Mouse (Mus musculus) olfactory bulb, adult 2 months (tissue): ENCODE data around the gene Lyrm9. TPM values are rescaled to one million over a fixed set of nuclear protein-coding genes. Genes with fewer than 3 reads are reported as not detected.

Experiments
- H3K27ac ChIP-seq: fragments of 200-500 bp; 2 replicates; pipeline ENCODE4 v1.5.1; 2012; ENCODE audit warnings: low read depth, low read length; ENCODE audit not compliant: insufficient read depth
- H3K4me1 ChIP-seq: fragments of 200-500 bp; 2 replicates; pipeline ENCODE4 v1.6.1; 2012; ENCODE audit warnings: low read length; ENCODE audit not compliant: control insufficient read depth, insufficient read depth
- H3K4me3 ChIP-seq: fragments of 200-500 bp; 2 replicates; pipeline ENCODE4 v1.5.1; 2012; ENCODE audit warnings: mild to moderate bottlenecking, low read depth, low read length, moderate library complexity; ENCODE audit not compliant: insufficient read depth
- CTCF ChIP-seq: fragments of 200-500 bp; IDR thresholded peaks from 2 replicates; pipeline ENCODE4 v1.5.1; 2012; ENCODE audit warnings: low read depth, mild to moderate bottlenecking, low read length, moderate library complexity; ENCODE audit not compliant: insufficient read depth
- POLR2A ChIP-seq: fragments of 200-500 bp; IDR thresholded peaks from 2 replicates; pipeline ENCODE4 v1.6.1; 2012; ENCODE audit warnings: mild to moderate bottlenecking, low read depth, low read length, moderate library complexity; ENCODE audit not compliant: insufficient read depth
- WGBS: fragments of 180-500 bp; shearing (Covaris S2); methylation state at CpG from one replicate; pipeline ENCODE4 v1.1.7; 2018; 5-methylcytosine and 5-hydroxymethylcytosine counted together
- polyA plus RNA-seq: library from polyadenylated mRNA; stranded (reverse); fragments of >200 nt; gene quantifications from 2 replicates; pipeline ENCODE4 v1.2.4, GENCODE M21; 2012; ENCODE audit warnings: low replicate concordance; ENCODE audit not compliant: missing spikeins, insufficient read depth, insufficient read length

Lyrm9 gene
- polyA plus RNA-seq, 1 experiment = not detected

DNA sequence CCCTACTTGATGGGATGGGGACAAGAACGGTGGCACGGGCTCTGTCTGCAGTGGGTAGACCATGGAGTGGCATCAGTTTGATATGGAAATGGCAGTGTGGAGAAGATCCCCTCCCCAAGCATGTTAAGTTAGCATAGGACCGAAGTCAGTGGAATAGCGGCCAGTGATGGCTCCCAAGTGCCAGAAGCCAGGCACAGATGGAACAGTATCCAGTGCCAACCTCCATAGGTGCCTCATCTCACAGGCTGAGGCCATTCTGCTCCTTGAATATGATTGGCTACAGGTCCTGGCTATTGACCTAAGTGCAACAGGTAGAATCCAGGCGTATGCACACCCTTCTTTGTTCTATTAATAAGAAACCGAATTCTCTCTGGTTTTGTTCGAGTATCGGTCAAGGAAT is 15.6 kb downstream of the Lyrm9 start:
- H3K4me3 ChIP-seq = no peak overlapping the region
- no peaks in the 10 kb centered on the region; the same call in 1 of the 2 replicates for H3K4me1 ChIP-seq
- H3K27ac ChIP-seq = no peak overlapping the region
- WGBS = 96% methylated on average over 8 of the region's 8 CpGs
- no peak for TF ChIP-seq POLR2A

DNA sequence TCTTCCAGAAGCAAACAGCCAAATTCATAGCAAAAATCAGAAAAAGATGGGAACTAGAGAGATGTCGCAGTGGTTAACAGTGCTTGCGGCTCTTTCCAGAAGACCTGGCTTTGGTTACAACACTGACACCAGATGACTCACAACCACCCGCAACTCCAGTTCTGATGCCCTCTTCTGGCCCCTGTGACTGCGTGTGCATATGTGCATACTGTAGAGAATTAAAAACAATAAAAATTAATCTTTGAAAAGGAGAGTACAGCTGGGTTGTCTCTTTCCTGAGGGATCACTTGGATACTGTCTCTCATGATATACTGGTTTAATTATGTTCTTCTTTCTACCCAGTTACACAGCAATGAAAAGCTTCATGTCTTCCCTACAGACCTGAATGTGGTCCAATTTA is 20.2 kb downstream of the Lyrm9 start:
- H3K4me3 ChIP-seq = no peak overlapping the region
- no peaks in the 10 kb centered on the region for H3K4me1 ChIP-seq
- TF ChIP-seq POLR2A (no peak), CTCF (no peak)
- H3K27ac ChIP-seq = no peak overlapping the region
- 85% methylated on average over 4 of the region's 4 CpGs for WGBS

DNA sequence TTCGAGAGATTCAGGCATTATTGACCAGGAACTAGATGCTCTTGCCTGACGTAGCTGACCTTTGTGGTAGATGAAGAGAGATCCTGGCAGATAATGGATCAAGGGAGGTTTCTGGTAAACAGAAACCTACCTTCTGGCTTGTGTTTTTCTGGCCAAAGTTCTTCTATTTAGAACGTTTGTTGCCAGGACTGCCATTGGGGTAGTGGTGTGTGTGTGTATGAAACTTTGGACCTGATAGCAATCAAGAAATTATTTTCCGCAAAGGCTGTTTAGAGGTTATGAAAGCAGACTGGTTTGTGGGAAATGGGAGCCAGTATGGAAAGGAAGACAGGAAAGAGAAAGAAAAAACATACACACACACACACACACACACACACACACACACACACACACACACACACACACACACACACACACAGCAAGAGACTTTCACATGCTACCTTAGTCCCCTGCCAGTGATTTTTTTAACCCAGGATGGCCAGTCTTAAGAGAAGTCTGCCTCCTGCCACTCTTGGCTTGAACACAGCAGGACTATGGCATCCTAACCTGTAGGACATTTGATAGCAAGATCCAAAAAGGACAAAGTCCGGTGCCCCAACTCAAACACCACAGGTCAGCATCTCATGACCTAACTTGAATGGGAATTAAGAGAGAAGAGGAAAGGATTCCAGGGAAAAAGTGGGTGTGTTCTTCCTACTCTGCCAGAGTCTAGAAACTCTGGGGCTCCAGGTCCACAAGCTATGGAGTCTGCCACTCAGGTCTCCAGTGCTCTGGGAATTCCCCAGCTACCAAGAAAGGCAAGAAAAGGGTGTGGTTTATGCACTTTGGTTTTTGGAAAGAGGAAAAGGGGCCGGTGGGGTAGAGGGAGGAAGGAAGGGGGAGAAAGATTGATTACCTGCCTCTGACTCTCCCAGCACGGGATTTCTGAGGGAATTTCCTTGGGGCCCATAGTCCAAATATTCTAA is 21.8 kb downstream of the Lyrm9 start:
- H3K27ac ChIP-seq = no peak overlapping the region
- TF ChIP-seq POLR2A (no peak), CTCF (no peak)
- 67% methylated on average over 7 of the region's 7 CpGs for WGBS
- no peak overlapping the region for H3K4me3 ChIP-seq
- no peaks in the 10 kb centered on the region for H3K4me1 ChIP-seq

DNA sequence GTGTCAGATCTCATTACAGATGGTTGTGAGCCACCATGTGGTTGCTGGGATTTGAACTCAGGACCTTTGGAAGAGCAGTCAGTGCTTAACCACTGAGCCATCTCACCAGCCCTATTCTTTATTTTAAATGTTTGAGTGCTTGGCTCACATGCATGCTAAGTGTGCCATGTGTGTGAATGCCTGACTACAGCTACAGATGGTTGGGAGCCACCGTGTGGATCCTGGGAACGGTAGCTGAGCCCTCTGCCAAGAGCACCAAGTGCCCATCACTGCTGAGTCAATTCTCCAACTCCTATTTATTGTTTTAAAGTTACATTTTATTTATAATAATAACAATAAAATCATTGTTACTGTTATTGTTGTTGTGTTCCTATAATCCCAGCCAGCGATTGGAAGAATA is 23.5 kb downstream of the Lyrm9 start:
- Histone ChIP-seq H3K4me1 (no peaks in the 10 kb centered on the region), H3K27ac (no peak overlapping the region), H3K4me3 (no peak overlapping the region)
- TF ChIP-seq CTCF = no peak
- TF ChIP-seq POLR2A = no peak
- 61% methylated on average over 3 of the region's 3 CpGs for WGBS

DNA sequence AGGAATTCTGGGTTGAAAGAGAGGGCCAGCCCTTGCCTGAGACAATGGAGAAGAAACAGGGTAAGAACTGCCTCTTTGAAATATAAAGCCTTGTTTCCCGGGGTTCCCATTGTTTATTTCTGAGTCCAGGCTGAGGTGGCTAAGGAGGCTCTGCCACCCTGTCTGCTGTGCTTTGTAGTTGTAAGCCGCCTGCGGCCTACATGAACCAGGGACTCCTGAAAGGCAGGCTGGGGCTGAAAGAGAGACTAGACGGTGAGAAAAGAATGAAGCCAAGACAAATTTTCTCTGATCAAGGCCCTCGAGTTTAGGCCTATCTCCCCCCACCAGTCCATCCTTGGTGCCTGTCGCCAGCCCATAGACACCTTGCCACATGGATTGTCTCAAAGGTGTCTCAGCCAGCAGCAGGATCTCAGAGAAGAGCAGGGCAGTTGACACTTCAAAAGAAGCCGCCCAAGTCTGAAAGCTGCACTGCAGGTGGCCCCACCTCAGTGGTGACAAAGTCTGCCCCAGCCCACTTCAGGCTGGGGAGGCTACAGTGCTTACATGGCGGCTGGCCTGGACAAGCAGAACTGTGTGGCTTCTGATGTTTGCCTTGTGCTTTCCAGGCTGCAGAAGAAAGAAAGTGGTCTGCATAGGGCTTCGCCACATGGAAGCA is 25.0 kb downstream of the Lyrm9 start:
- 70% methylated on average over 9 of the region's 9 CpGs for WGBS
- no peaks in the 10 kb centered on the region for H3K4me1 ChIP-seq
- no peak overlapping the region for H3K4me3 ChIP-seq
- no peak overlapping the region; the same call in 1 of the 2 replicates for H3K27ac ChIP-seq
- no peak for TF ChIP-seq CTCF
- TF ChIP-seq POLR2A = no peak

DNA sequence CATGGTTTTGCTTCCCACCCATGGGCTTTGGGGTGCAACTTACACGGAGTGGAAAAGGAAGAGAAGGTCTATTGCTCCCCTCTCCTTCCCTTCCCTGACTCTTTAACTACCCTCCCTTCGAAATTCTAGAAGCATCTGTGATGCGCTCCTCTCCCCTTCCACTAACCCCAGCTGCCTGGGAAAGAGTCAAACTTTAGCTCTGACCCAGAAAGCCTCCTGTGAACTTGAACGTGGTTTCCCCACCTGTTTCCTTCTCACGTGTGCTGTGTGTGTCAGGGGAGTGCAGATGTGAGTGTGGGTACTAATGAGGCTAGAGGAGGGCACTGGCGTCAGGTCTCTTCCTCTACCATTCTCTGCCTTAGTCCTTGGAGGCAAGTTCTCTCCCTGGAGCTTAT is 25.5 kb downstream of the Lyrm9 start:
- Histone ChIP-seq H3K4me1 (no peaks in the 10 kb centered on the region), H3K27ac (no peak overlapping the region; the same call in 1 of the 2 replicates), H3K4me3 (no peak overlapping the region)
- TF ChIP-seq CTCF = no peak
- WGBS = 58% methylated on average over 6 of the region's 6 CpGs

DNA sequence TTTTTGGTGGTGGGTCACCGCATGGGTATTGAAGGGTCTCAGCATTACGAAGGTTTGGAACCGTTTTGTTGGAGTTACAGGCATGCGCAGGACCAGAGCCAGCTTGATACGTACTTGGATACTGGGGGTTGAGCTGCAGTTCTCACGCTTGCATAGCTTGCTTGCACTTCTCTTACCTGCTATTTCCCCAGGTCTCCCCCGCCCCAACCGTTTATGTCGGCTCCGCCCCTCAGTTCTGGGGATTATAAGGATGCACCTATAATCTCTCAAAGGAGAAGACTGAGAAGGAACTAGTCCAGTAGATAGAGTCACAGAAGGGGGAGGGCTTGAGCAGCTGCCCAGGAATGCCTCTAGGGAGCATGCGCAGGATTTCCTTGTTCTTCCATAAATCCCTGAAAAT is 26.1 kb downstream of the Lyrm9 start:
- Histone ChIP-seq H3K4me1 (no peaks in the 10 kb centered on the region), H3K27ac (no peak overlapping the region), H3K4me3 (no peak overlapping the region)
- no peak for TF ChIP-seq POLR2A
- no peak for TF ChIP-seq CTCF
- WGBS = 88% methylated on average over 11 of the region's 11 CpGs

DNA sequence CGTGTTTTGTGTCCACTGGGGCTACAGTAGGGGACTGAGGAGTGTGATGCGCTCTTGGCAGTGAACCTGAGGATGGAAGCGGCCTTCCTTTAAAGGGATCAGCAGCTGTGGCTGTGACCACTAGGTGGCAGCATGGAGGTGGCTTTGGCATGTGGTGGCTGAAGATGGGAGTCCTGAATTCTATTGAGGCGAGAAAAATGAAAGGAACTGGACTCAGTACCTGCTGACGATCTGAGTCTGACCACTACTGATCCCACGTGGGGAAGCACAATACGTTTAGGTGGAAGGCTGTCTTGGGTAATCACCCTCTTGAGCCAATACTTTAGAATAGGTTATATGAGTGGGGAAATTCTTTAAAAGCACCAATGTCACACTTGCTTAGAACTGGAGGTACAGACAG is 29.9 kb downstream of the Lyrm9 start:
- peaks cover 2% of the 10 kb centered on the region; the same call in 1 of the 2 replicates for H3K4me1 ChIP-seq
- WGBS = 18% methylated on average over 7 of the region's 7 CpGs
- H3K4me3 ChIP-seq = no peak overlapping the region
- no peak overlapping the region for H3K27ac ChIP-seq
- no peak for TF ChIP-seq POLR2A
- peak; percentile 87 for TF ChIP-seq CTCF

DNA sequence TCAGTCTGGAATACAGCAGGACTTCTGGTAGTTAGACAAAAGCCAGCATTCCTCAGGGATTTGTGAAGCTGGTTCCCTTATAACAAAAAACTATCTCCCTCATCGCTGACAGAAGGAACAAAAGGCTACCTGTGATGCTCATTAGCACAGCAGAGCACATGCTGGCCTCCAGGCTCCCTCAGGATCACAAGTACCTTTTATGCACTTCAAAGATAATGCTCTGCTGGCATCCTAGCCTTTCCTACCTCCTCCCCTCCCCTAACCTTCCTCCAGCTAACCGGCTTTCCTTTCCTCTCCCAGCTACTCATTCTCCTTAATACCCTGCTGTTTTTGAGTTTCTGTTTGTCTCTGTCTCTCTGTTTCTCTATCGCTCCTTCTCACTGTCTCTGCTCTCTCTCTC is 31.2 kb downstream of the Lyrm9 start:
- WGBS = 46% methylated on average over 3 of the region's 3 CpGs
- Histone ChIP-seq H3K4me3 (no peak overlapping the region), H3K27ac (no peak overlapping the region), H3K4me1 (peaks cover 2% of the 10 kb centered on the region; the same call in 1 of the 2 replicates)
- TF ChIP-seq CTCF (no peak), POLR2A (no peak)
